Mouse (Mus musculus) liver (tissue): ENCODE results near the gene Acer2.
"Not testable (repeated sequence)": the region's sequence is repeated elsewhere in the genome, so short reads cannot be mapped to it uniquely, and the experiment has no call there.

Experiments
- DNase-seq: peaks from one replicate; pipeline ENCODE4 v3.0.0-alpha.2; 2020; ENCODE audit warnings: mixed read lengths

Gene Acer2

DNA sequence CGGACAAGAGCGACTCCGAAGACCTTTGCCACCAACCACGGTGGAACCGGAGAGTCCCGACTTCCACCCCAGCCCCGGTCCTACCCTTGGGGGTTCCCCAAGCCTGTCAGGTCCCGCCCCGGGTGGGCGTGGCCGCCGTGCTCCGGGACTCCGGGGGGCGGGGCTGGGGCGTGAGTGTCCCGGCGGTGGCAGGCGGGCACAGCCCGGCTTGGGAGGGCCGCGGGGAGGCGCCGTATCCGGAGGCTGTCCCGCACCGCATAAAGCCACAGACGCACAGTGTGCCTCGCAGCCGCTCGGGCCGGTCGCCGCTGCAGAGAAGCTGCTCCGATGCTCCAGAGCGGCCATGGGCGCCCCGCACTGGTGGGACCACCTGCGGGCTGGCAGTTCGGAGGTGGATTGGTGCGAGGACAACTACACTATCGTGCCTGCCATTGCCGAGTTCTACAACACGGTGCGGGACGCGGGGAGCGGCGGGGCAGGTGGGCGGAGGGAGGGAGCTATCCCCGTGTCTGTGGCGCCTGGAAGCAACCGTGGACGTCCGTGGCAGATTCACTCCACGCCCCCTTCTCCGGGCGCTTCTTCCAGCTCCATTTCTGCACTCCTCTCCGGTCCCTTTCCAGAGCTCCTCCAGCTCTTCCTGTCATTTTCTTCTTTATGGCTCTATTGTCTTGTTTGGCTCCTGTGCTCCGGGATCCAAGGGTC is at the start of gene Acer2:
Gene Acer2, plus strand, starts transcription at position 251 of the 702 bp plus-strand sequence.
- DNase-seq: peak; percentile 93

GRCm38 (mm10) chr4:86825143-86825542 is 49.1 kb upstream of the Acer2 start:
- DNase-seq: no peak

DNA sequence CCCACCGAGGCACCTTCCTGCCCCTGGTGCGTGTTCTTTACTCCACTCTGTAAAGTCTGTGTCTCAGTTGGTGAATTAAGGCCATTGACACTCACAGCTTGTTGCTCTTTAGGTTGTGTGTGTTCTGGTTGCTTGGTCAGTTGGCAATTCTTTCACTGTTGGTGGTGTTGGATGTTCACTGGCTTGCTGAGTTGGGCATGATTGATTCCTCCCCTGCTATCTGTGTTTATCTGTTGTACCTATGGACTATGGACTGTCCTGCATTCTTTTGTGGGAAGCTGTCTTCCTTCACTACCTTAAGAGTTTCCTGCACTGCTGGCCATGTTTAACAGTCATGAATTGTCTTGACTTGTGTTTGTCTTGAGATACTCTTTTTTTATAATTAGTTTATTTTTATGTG is 42.3 kb upstream of the Acer2 start:
- no peak for DNase-seq

GRCm38 (mm10) chr4:86841141-86841540 is 33.1 kb upstream of the Acer2 start:
- DNase-seq: not testable (repeated sequence)

DNA sequence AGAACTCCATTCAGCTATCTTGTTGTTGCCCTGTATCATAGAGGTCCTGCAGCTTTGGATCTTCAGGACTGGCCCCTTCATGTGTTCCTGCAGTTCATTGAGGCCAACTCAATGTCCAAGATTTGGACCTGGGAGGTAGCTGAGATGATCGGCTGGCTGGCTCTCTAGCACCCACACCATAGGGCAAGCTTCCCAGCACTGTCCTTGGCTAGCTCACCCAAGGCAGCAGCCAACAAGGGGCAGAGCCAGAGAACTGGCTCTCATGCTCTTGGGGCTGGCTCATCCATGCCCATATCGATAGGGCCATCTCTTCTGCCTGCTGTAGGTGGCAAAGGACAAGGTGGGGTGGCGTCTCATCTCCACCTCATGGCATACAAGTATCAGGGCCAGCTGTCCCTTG is 28.8 kb upstream of the Acer2 start:
- DNase-seq: no peak

- no peak for DNase-seq
Measured at GRCm38 (mm10) chr4:86847246-86847645, 26.9 kb upstream of the Acer2 start.

DNA sequence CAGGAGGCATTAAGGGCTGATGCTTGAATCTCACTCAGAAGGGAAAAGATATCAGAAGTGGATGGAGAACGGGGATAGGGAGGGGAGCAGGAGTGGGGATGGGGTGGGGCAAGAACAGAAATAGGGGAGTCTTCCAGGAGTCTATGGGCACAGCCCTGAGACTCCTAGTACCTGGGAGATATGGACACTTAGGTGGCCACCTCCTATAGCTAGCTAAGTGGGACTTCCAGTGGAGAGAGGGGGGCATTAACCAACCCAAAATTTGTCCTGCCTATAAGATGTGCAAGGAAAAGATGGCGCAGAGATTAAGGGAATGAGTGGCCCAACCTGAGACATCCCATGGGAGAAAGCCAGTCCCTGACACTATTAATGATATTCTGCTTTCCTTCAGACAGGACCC is 22.9 kb upstream of the Acer2 start:
- no peak for DNase-seq

DNA sequence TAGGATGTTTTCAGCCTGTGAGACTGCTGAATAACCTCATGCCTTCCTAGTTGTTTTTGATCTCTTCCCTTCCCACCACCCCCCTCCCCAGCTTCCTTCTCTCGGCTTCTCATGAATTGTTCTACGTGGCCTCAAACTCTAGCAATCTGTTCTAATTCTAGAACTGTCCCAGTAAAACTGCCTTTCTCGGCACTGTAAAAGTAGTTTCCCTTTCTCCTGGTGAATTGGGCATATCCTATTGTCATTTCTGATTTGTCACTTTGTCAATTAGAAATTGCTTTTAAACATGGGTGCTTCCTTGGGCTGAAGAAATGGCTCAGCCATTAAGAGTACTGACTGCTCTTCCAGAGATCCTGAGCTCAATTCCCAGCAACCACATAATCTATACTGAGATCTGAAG is 22.2 kb upstream of the Acer2 start:
- no peak for DNase-seq

DNA sequence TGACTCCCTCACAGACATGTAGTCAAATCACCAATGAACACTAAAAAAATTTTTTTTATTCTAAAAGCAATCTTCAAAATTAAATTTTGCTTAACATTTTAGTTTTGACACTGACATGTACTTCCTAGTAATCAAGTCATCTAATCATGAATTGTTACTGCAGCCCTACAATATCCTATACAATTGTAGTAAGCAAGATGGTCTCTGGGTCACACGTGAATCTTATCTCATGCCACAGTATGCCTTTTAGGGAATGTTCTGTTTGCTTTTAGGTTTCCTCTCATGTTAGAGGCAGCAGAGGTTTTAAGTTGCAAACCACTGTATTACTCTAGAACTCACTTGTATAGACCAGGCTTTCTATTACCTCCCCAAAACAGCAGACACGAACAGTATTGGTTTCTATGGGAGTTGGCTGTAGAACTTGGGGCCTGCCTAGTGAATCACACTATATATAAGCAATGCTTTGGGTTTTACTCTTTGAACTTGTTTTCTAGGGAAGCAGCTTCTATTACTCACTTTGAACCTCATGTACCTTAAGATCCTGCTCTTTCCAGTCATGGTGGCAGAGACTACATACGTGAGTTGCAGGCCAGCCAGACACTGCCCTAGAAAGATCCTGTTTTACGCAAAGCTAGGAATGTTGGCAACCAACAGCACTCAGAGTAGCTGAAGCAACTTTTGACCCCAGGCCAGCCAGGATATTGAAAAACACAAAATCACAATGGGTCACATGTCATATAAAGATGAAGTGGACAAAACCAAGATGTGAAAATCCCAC is 21.2 kb upstream of the Acer2 start:
- DNase-seq: no peak

GRCm38 (mm10) chr4:86856304-86857112 is 17.7 kb upstream of the Acer2 start:
- no peak for DNase-seq

- DNase-seq: peak; percentile 96
Measured at GRCm38 (mm10) chr4:86857113-86858069, 16.8 kb upstream of the Acer2 start, which contains the start of gene Rps6. Rps6 (minus strand) TSS chr4:86857412.

- DNase-seq: peak; percentile 13
Measured at GRCm38 (mm10) chr4:86858070-86858440, 16.1 kb upstream of the Acer2 start.

DNA sequence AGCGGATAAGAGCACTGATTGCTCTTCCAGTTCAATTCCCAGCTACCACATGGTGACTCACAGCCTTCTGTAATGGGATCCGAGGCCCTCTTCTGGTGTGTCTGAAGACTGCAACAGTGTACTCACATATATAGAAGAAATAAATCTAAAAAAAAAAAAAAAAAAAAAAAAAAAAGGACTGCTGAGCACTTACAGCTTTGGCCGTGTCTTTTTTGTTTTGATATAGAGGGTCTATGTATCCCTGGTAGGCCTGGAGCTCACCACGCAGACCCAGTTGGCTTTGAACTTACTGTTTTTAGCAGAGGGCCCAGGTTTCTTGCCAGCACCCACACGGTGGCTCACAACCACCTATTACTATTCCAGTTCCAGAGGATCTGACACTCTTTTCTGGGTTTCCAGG is 10.1 kb upstream of the Acer2 start:
- DNase-seq: no peak

GRCm38 (mm10) chr4:86871988-86872387 is 2.2 kb upstream of the Acer2 start:
- DNase-seq: no peak

- no peak for DNase-seq
Measured at GRCm38 (mm10) chr4:86873072-86873471, 1.1 kb upstream of the Acer2 start.

DNA sequence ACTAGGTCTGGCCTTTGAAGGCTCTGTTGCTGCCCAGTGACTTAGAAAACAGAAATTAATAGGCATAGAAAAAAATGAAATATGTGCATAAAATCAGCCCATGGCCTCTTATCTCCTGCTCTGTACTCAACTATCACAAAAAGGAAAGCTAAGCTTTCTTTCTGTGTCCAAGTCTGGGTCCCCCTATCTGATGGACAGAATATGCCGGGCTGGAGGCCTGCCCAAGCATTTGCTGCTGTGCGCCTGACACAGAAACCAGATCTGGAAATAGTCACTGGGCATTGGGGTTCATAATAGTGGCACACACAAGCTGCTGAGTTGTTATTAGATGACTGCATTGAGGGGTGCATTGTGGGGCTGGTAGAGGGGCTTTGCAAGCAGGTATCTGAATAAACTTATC is 5.3 kb downstream of the Acer2 start:
- no peak for DNase-seq

DNA sequence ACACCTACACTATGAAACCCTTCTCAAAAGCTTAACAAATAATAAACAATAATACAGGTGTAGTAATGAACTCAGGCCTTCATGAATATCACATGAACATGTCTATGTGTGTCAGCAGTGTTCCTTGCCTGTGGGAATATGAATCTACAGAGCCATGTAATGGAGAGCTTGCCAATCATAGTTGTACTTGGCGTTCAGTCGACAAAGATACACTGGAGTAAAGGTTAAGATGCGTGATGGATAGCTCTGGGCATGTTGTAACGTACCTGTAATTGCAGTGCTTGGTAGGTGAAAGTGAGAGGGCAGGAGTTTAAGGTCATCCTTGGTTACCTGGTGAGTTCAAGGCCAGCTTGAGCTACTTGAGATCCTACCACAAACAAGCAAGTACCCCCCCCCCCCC is 7.0 kb downstream of the Acer2 start:
- DNase-seq: no peak

- DNase-seq: no peak
Measured at GRCm38 (mm10) chr4:86882413-86882812, 8.2 kb downstream of the Acer2 start.

DNA sequence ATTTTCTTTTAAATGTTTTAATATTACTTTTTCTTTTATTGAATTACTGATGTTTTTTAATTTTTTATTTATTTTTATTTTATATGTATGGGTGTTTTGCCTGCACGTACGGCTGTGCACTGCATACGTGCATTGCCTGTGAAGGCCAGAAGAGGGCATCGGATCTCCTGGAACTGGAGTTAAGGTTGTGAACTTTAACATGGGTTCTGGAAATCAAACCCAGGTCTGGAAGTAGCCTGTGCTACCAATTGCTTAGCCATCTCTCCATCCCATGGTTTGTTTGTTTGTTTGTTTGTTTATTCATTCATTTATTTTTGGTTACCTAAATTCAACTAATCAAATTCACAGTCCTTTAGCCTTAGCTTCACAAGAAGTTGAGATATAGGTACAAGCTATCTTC is 10.7 kb downstream of the Acer2 start:
- peak; percentile 65 for DNase-seq

- DNase-seq: peak; percentile 69
Measured at GRCm38 (mm10) chr4:86885790-86886159, 11.6 kb downstream of the Acer2 start.

DNA sequence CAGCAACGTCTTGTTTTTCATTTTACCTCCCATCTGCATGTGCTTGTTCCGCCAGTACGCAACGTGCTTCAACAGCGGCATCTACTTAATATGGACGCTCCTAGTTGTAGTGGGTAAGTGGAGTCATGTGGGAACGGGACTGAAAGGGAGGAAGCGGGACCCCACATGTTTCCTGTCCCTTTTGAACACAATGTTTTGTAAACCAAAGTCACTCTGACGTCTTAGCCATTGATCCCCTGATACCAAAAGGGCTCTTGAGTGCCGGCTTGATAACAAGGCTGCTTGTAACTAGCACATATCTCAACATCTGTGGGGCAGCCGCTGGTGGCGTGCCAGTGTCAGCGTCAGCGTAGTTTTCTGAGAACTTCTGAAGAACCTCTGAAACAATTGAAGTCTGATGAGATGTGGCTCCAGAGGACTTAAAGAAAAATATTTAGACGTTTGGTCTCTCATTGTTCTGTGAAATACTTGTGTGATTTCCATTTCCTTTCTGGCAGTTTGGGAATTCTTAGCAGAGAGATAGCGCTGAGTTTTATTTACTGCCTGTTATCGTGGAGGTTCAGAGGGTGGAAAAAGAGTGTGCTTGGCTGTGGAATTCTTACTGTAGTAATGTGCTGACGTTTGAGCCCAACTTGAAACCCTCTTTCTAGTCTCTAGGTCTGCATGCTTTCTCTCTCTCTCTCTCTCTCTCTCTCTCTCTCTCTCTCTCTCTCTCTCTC is 12.1 kb downstream of the Acer2 start:
- peak; percentile 72 for DNase-seq

- DNase-seq: peak; percentile 23
Measured at GRCm38 (mm10) chr4:86887879-86888278, 13.7 kb downstream of the Acer2 start.
